Mouse (Mus musculus) ES-Bruce4 (cell line): Measurements from ENCODE around the gene Sbk3. TPM values are rescaled to one million over a fixed set of nuclear protein-coding genes. Genes with fewer than 3 reads are reported as not detected.

Experiments
- H3K27ac ChIP-seq: 2 replicates; pipeline ENCODE4 v1.5.1; 2012; ENCODE audit warnings: low read length, inconsistent platforms; ENCODE audit not compliant: insufficient read depth
- H3K27me3 ChIP-seq: 2 replicates; pipeline ENCODE4 v1.6.1; 2012; ENCODE audit warnings: mild to moderate bottlenecking, low read length, inconsistent platforms; ENCODE audit not compliant: control insufficient read depth, poor library complexity, insufficient read depth, severe bottlenecking
- H3K36me3 ChIP-seq: 2 replicates; pipeline ENCODE4 v1.6.1; 2012; ENCODE audit warnings: inconsistent platforms, mild to moderate bottlenecking, low read length, moderate library complexity; ENCODE audit not compliant: control insufficient read depth, poor library complexity, insufficient read depth, severe bottlenecking
- H3K4me1 ChIP-seq: one replicate; pipeline ENCODE4 v1.8.1; 2011; ENCODE audit warnings: low read length; ENCODE audit not compliant: control insufficient read depth, insufficient read depth
- H3K4me3 ChIP-seq: 2 replicates; pipeline ENCODE4 v1.5.1; 2011; ENCODE audit warnings: low read depth, mild to moderate bottlenecking, low read length
- H3K9ac ChIP-seq: 2 replicates; pipeline ENCODE4 v1.6.1; 2012; ENCODE audit warnings: low read depth, mild to moderate bottlenecking, inconsistent platforms; ENCODE audit not compliant: poor library complexity, severe bottlenecking
- H3K9me3 ChIP-seq: replicated peaks from 2 replicates; pipeline ENCODE4 v1.6.1; 2012; ENCODE audit warnings: mild to moderate bottlenecking, low read length, inconsistent platforms; ENCODE audit not compliant: control insufficient read depth, poor library complexity, insufficient read depth, severe bottlenecking
- CTCF ChIP-seq: IDR thresholded peaks from one replicate; pipeline ENCODE4 v1.8.1; 2011; ENCODE audit warnings: low read depth, low read length
- EP300 ChIP-seq: IDR thresholded peaks from 2 replicates; pipeline ENCODE4 v1.6.1; 2011; ENCODE audit warnings: low read depth, low read length; ENCODE audit not compliant: insufficient read depth
- POLR2A ChIP-seq: IDR thresholded peaks from one replicate; pipeline ENCODE4 v1.8.1; 2011; ENCODE audit warnings: low read length; ENCODE audit not compliant: insufficient read depth
- polyA plus RNA-seq: library from polyadenylated mRNA; stranded (reverse); fragments of >200 nt; gene quantifications from 2 replicates; pipeline ENCODE4 v1.2.4, GENCODE M21; 2011; ENCODE audit warnings: low read depth; ENCODE audit not compliant: missing spikeins, insufficient read depth, insufficient read length

Sbk3 gene
- polyA plus RNA-seq, 1 experiment: 0.25 TPM

- H3K36me3 ChIP-seq: no peaks in the 10 kb centered on the region
- peak overlapping the region; percentile 56 for H3K9ac ChIP-seq
- peak overlapping the region; percentile 47 for H3K4me3 ChIP-seq
- H3K27ac ChIP-seq: no peak overlapping the region
- H3K4me1 ChIP-seq: no peaks in the 10 kb centered on the region
- H3K27me3 ChIP-seq: no peaks in the 10 kb centered on the region
- no peaks in the 10 kb centered on the region for H3K9me3 ChIP-seq
- TF ChIP-seq EP300 (no peak), POLR2A (no peak), CTCF (no peak)
Measured at GRCm38 (mm10) chr7:4923586-4924364, 47.2 kb downstream of the Sbk3 start.

DNA sequence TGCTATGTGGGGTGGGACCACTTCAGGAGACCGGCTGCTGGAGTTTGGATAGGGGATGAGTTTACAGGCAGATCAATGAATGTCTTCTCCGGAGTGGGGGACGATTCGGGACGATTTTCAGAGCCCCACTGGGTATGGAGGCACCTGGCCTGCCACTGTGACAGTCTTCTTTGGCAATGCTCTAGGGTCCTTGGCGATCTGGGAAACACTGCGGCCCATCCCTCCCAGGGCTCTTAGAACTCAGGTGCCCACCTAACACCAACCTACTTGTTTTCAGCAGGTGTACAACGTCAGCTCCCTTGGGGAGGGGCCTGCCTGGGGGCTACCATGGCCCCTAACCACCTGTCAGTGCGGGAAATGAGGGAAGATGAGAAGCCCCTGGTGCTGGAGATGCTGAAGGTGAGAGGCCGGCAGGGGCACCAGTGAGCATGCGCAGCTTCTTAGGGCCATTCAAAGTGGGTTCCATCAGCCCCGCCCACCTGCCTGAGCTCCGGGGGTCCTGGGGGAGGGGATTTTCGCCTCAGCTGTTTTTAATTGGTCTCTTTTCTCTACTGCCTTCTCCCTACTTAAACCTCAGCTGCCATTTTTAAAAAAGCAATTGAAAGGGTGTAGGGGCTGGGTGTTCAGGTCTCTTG lies 47.9 kb downstream of the Sbk3 start:
- H3K4me1 ChIP-seq: no peaks in the 10 kb centered on the region
- no peak overlapping the region for H3K27ac ChIP-seq
- no peaks in the 10 kb centered on the region for H3K27me3 ChIP-seq
- H3K4me3 ChIP-seq: peak overlapping the region; percentile 62
- no peaks in the 10 kb centered on the region for H3K9me3 ChIP-seq
- H3K9ac ChIP-seq: peak overlapping the region; percentile 56
- H3K36me3 ChIP-seq: no peaks in the 10 kb centered on the region
- TF ChIP-seq CTCF (no peak), POLR2A (no peak), EP300 (no peak)

DNA sequence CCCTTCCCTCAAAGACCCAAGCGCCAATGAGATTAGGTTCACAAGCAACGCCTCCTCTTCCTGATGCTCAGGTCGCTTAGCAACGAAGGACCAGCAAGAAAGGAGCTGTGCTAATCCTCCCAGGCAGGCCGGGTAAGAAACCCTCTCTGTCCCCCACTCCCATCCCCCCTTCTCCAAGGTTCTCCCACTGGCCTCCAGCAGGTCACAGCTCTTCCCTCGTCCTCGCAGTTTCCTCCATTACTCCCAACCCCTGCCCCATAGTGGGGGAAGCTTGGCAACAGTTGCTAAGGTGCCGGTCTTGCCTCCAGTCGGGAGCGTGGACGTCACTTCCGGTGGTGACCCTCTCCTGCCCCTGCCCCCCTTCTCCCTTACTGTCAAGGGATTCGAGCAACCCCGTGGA lies 48.5 kb downstream of the Sbk3 start:
- no peaks in the 10 kb centered on the region for H3K4me1 ChIP-seq
- H3K4me3 ChIP-seq: peak overlapping the region; percentile 62
- peak overlapping the region; percentile 42; the same call in 1 of the 2 replicates for H3K9ac ChIP-seq
- no peak for TF ChIP-seq CTCF
- no peak for TF ChIP-seq EP300
- no peak for TF ChIP-seq POLR2A
- no peak overlapping the region for H3K27ac ChIP-seq
- no peaks in the 10 kb centered on the region for H3K9me3 ChIP-seq
- H3K27me3 ChIP-seq: no peaks in the 10 kb centered on the region
- H3K36me3 ChIP-seq: no peaks in the 10 kb centered on the region

GRCm38 (mm10) chr7:4921824-4922482 lies 49.0 kb downstream of the Sbk3 start, which contains the start of gene Nat14:
Gene Nat14, plus strand, starts transcription at chr7:4922028.
- Histone ChIP-seq H3K9me3 (no peaks in the 10 kb centered on the region), H3K36me3 (no peaks in the 10 kb centered on the region), H3K27ac (no peak within 1 kb of the TSS), H3K27me3 (no peaks in the 10 kb centered on the region), H3K9ac (peak within 1 kb of the TSS; percentile 42; the same call in 1 of the 2 replicates), H3K4me3 (peak within 1 kb of the TSS; percentile 62), H3K4me1 (no peaks in the 10 kb centered on the region)
- TF ChIP-seq CTCF: no peak
- TF ChIP-seq POLR2A: no peak
- no peak for TF ChIP-seq EP300

DNA sequence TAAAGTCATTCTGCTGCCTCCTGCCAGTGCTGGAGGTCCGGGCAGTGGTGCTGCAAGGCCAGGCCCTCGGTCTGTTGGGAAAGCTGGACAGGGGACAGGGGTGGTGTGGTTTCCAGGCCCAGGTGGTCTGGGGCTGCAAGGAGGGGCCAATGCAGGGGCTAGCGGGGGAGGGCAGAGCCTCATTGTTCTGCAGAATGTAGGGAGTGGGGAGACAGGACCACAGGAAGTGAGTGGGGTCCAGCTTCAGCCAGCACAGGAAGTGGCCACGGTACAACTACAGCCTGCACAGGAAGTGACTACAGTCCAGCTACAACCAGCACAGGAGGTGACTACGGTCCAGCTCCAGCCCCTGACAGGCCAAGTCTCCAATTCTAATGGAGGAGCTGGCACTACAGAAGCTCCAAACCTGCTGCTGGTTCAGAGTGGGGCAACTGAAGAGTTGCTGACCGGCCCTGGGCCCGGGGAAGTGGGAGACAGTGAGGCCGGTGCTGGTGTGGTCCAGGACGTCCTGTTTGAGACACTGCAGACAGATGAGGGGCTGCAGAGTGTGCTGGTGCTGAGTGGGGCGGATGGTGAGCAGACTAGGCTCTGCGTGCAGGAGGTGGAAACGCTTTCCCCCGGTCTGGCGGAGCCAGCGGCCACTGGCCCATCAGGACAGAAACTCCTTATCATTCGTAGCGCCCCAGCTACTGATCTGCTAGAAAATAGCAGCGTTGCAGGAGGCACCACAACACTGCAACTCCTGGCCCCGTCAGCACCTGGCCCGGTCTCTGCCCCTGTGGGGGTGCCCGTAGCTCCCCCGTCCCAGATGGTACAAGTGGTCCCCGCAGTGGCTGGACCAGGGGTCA lies 49.8 kb downstream of the Sbk3 start:
- Histone ChIP-seq H3K36me3 (no peaks in the 10 kb centered on the region), H3K4me1 (no peaks in the 10 kb centered on the region), H3K27ac (no peak overlapping the region), H3K27me3 (no peaks in the 10 kb centered on the region), H3K9me3 (no peaks in the 10 kb centered on the region), H3K4me3 (no peak overlapping the region), H3K9ac (0 out of 2 replicates have a peak overlapping the region, but pooled peaks have one; percentile 1)
- no peak for TF ChIP-seq CTCF
- TF ChIP-seq POLR2A: no peak
- TF ChIP-seq EP300: no peak
